Mouse (Mus musculus): ENCODE measurements around the gene Coro7.

Coro7 gene

DNA sequence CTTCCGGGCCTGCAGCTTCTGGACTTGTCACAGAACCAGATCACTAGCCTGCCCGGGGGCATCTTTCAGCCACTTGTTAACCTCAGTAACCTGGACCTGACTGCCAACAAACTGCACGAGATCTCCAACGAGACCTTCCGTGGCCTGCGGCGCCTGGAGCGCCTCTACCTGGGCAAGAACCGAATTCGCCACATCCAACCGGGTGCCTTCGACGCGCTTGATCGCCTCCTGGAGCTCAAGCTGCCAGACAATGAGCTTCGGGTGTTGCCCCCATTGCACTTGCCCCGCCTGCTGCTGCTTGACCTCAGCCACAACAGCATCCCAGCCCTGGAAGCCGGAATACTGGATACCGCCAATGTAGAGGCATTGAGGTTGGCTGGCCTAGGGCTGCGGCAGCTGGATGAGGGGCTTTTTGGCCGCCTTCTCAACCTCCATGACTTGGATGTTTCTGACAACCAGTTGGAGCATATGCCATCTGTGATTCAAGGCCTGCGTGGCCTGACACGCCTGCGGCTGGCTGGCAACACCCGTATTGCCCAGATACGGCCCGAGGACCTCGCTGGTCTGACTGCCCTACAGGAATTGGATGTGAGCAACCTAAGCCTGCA lies 31.1 kb downstream of the Coro7 start:
- DNase-seq (ENCODE audit: low read depth, low spot score), result no peak

DNA sequence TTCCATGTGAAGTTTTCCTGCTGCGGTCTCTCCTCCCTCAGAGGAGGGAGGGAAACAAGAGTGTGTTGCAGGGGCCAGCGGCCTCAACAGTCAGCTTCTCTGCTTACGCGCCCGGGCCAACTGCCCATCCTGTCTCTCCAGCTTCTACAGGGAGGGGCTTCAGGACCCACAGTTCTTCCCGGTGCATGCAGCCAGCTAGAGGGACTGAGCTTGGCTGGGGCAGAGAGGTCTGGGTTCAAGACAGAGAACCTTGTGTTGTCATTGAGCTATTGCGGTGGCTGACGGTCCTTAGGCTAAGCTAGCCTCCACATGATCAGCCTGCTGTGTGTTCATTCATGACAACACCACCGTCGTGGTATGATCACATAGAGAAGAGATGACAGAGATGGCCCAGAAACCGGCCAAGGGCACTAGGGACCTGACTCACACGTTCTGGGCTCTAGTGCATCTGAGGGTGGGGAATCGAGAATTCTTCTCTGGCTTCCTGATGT lies 31.9 kb downstream of the Coro7 start:
- DNase-seq (ENCODE audit: low read depth, low spot score), result no peak

DNA sequence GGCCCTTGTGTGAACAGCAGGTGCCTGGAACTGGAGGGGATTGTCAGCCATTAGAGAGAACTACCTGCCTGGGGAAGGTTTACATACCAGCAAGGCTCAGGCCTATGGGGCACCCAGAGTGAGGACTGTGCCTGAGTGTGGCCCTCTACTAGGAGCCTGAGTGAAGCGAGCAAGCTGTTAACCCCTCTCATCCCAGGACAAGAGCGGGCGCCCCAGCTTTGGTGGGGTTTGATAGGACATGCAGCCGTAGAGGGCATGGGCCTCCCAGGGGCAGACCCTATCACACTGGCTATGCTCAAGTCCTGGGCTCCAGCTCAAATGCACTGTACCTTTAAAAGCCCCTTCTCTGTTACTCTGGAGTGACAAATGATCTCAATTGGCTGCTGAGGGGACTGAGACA lies 32.7 kb downstream of the Coro7 start:
- DNase-seq (ENCODE audit: low read depth, low spot score), result no peak

DNA sequence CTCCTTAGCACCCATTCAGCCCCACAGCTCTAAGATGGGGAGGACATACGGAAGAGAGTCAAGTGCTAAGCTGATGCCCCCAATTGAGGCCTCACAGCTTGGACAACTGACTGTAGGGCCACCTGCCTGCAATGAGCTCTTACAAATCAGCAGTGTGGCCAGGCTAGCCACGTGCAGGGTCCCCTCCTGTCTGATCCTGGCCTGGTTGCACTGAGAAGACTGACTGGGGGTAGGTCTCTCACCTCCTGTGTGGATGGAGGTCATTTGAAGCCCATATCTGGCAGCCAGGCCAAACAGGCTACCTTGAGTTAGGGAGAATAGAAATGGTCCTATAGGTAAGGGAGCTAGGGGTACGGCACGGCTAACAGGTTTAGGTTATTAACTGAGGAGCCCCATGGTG lies 33.7 kb downstream of the Coro7 start:
- no peak for DNase-seq (ENCODE audit: low read depth, low spot score)

DNA sequence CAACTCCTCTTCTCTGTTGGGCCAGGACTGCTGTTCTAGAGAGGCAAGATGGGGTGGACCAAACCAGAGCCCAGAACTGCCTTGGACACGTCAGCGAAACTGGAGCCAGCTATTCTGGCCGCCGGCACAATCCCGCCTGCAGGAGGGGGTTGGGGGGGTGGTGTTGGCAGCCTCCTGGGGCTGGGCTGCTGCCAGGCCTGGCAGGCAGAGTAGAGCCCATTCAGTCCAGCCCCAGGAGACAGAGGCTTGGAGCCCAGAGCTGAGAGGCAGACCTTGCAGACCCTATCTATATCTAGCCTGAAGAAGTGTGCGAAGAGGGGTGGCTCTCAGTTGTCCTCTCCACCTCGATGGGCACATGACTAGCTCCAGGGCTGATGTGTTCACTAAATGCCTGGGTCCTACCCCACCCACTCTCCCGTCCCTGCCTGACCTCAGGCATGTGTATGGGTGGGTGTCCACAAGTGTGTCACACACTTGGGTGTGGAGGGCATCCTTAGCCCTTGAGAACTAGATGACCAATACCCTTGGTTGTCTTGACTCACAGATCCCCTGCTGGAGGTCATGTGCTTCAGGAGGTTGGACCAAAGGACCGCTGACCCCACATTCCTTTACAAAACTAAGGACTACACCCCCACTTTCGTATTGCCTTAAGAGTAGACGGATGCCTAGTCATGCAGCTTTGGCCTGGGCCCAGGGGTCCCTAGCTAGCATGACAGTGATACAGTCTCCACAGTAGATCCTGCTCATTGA lies 35.7 kb downstream of the Coro7 start:
- no peak for DNase-seq (ENCODE audit: low read depth, low spot score)

DNA sequence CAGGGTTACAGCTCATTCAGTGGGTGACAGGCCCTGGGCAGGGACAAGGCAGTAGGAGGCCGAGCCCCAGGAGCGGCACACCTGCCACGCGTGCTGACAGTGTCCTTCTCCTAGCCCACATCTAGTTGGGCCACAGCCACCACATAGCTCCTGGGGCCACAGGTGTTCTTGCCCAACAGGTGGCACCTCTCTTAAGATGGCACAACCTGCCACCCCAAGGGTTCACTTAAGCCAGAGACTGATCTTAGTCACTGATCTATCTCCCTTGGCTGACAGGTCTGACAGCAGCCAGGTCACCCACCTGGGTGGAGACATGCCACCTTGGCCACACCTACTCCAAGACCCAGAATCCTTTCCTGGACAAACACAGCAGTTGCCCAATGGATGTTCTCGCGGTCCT lies 36.6 kb downstream of the Coro7 start:
- DNase-seq (ENCODE audit: low read depth, low spot score), result no peak

DNA sequence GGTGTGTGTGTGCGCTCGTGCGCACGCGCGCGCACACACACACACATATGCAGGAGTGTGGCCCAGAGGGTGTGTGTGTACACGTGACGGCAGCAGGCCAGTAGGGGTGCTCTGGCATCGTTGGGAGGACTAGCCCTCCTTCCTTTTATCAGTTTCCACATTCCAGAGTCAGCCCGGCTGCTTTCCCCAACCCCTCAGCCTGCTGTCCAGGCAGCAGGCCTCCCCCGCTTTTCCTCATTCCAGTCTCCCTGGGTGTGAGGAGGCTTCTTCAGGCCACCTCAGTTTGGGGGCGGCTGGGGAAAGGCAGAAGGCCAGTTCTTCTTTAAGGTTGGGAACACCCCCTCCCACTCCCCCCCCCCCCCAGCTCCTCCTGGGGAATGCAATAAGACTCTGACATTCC lies 37.4 kb downstream of the Coro7 start:
- DNase-seq (ENCODE audit: low read depth, low spot score), result no peak

DNA sequence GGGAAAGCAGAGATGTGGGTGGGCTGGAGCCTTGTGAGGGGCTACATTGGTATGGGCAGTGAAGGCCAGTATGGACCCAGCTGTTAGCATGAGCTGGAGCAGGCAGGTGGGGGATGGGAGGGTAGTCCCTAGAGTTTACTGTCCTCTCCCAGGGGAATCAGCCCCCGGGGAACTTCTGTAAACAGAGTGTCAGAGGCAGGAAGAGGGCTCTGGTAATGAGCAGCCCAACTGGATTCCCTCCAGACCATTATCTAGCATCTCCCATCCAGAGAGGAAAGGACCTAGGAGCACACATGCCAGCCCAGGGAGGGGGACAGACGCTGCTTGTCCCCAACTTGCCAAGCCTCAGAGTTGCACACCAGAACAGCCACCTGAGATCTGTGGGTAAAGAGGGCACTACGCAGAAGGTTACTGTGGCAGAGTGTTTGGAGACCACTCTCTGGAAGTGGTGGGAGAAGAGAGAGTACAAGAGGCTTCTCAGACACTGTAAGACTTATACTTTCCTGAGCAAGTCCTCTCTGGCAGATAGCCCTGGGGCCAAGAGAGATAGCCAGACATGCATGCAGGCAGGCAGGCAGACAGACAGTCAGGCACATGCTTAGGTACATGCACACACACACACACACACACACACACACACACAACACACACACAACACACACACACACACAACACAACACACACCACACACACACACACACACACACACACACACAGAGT lies 38.3 kb downstream of the Coro7 start:
- DNase-seq (ENCODE audit: low read depth, low spot score), result no peak

DNA sequence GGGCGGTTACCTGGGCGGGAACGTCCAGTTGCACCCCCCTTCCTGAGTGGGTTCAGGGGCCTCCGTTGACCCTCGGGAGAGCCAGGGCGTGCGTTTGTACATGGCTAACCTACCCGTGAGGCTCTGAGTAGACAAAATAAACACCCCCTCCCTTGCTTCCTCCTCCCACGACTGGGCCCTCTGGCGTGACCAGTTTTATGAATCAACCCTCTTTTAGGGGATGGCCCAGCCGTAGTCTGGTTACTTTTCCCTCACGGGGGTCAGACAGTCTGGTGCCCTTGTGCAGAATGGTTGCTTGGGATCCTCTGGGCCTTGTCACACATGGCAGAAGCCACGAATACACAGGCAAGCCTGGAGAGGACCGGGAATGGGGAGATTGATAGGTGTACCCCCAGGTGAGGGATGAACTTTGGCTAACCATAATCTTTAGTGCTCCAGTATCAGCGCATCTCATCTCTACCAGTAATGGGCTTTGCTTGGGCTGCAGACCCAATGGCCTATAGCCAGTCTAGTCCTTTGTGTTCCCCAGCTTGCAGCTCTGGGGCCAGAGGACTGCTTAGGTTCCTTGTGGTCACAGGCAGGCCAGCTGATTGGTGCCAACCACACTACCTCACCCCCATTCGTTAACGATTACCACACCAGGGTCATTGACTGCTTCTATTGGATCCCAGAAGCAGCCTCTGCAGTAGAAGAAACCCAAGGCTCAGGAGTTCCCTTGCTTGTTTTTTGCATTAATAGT lies 39.1 kb downstream of the Coro7 start:
- DNase-seq (ENCODE audit: low read depth, low spot score), result no peak

DNA sequence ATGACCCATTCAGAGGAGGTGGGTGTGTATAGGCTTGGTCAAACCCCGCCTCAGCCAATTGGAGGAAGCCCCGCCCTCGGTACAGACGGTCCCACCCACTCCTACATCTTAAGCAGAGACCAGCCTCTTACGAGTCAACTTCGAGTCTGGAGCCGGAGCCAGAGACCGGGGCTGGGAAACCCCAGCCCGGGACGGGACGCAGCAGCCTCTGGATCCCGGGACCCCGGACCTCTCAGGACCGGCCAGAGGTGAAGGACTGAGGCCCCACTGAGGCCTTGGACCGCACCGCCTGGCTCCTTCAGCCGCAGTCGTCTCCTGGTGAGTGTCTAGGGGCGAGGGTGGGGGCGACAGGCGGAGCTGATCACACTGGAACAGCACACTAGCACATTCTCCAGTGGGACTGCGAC lies 39.7 kb downstream of the Coro7 start, which contains the start of the genes Vasn and Dnaja3:
Vasn (plus strand) TSS at position 111 of the 407 bp plus-strand sequence.
Dnaja3 (plus strand) TSS at position 159 of the 407 bp plus-strand sequence.
- peak; percentile 37 for DNase-seq (ENCODE audit: low read depth, low spot score)

DNA sequence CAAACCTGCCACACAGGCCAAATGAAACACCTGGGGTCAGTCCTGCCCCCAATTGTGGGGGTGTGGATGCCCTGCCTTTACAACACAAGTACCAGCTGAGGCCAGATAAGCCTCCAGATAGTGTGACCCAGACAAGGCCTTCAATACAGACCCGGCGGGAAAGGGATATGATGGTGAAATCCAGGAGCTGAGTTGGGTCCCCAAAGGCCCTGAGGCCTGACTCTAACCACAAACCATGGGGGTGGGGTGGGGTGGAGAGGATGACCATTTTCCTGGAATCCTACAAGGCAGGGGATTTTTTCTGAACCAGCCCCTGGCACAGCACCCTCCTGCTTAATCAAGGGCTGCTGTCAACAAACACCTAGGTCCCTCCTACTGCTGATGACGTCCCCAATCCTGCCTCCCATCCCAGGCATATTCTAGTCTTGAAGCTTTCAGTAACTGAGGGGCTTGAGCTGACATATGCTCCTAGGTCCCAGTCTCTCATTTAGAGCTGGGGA lies 40.6 kb downstream of the Coro7 start:
- no peak for DNase-seq (ENCODE audit: low read depth, low spot score)

DNA sequence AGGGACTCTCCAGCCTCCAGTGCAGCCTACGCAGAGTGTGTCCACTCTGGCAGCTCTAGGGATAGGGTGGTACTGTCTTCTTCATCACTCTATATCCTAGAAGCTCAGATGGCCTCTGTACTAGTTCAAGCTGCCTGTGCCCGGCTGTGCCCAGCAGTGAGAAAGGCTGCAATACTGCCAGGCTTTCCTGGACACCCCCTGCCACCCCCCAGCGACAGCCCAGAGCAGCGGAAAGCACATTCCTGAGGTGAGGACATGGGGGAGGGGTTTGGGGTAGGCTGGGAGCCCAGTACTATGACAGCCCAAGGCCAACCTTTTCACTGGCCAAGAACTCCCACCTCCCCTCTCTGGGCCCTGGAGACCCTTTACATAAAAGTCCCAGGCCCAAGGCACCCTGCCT lies 43.8 kb downstream of the Coro7 start:
- no peak for DNase-seq (ENCODE audit: low read depth, low spot score)

DNA sequence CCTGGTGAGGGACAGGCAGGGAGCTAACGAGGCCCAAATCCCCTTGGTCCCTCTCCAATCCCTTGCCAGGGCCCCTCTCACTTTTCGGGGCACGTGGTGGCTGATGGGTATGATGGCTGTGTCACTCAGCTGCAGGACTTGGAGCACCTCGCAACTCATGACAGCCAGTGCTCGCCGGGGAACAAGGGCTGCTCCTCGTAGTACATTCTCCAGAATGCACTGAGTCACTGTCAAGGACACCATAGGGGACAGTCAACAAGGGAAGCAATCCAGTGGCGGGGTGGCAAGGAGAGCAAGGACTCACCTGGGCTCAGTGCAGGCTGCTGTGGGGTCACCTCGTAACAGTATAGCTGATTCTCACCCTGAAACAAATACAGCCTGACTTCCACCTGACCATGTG lies 44.9 kb downstream of the Coro7 start:
- no peak for DNase-seq (ENCODE audit: low read depth, low spot score)

DNA sequence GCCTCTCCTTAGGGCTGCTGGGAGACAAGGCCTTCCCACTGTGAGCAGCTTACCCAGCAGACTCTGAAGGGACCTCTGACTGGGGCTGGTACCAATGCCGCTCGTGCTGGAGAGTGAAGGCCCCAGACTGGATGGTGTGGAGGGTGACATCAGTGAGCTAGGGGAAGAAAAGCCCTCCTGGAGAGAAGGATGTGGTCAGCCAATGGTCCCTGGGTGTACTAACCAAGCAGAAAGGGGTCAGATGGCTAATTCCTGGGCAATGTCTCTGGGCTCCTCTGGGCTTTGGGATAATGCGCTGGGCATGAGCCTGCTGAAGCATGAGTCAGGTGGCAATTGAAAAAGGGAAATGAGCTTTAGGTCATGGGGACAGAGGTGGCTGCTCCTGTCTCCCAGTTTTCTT lies 45.9 kb downstream of the Coro7 start:
- no peak for DNase-seq (ENCODE audit: low read depth, low spot score)

DNA sequence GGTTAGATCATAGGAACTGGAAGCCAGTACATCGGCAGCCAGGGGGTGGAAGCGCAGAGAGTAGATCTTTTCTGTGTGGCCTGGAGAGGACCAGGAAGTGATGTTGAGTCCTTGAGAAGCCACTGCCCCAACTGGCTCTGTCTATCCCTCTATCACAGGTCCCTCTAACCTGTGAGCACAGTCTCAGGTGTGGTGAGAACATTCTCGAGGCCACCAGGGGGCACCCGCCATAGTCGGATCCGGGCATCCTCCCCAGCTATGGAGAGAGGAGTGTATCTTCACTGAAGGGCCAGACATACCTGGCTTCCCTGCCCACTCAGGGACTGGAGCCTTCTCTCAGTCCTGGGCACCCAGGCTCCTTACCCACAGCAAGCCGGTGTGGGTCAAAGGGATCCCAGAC lies 47.5 kb downstream of the Coro7 start:
- DNase-seq (ENCODE audit: low read depth, low spot score), result peak; percentile 35

DNA sequence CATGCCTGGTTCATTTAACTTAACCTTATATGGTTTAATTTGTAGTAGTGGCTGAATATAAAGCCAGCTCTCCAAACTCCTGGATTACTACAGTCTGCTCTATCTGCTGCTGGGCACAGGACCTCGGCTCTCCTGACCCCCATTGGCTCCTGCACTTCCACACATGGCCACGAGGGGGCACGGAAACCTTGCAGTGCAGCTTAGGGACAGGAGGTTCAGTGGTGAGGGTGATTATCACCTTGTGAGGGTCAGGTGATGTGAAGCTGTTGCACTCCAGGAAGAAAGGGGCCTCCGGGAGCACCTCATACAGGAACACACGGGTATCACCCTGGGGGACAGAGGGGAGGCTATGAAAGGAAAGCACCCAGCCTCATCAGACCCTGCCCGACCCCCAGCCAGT lies 49.6 kb downstream of the Coro7 start:
- DNase-seq (ENCODE audit: low read depth, low spot score), result peak; percentile 87

DNA sequence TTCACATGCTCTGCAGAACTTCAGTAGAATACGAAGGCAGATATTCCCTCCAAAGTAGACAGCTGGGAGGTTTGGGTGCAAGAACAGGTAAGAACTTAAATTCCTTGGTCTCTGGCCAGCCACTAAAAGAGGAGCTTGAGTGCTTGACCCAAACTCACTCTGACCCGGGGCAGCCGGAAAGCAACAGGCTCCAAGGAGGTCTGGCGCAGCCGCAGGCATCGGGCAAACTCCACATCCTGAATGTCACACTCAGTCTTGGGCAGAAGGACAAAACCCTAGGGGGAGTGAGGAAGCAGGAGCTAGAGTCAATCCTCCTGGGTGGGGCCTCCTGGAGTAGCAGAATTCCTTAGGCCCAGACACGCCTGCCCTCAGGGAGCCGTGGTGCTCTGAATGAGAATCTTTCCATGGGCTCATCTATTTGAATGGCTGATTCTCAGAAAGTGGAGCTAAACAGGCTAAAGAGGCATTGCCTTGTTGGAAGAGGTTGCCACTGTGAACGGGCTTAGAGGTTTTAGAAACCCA lies 50.6 kb downstream of the Coro7 start:
- no peak for DNase-seq (ENCODE audit: low read depth, low spot score)

DNA sequence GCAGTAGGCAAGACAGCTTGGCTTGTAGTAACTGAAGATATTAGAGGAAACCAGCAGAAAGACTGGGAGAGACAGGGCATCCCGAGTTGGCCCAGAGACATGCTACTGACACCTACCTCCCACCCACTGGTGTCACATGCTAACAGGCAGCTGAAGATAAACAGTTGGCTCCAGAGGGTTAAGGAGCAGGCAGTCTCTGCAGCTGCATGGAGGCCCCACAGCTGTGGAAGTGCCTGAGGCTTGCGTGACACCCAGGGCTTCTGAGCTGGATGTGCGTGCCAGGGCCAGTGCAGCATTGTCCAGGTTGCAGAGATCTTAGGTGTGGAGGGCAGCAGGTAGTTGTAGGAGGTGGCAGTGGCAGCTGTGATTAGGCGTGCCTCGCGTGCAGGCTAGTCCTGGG lies 52.5 kb downstream of the Coro7 start:
- no peak for DNase-seq (ENCODE audit: low read depth, low spot score)

DNA sequence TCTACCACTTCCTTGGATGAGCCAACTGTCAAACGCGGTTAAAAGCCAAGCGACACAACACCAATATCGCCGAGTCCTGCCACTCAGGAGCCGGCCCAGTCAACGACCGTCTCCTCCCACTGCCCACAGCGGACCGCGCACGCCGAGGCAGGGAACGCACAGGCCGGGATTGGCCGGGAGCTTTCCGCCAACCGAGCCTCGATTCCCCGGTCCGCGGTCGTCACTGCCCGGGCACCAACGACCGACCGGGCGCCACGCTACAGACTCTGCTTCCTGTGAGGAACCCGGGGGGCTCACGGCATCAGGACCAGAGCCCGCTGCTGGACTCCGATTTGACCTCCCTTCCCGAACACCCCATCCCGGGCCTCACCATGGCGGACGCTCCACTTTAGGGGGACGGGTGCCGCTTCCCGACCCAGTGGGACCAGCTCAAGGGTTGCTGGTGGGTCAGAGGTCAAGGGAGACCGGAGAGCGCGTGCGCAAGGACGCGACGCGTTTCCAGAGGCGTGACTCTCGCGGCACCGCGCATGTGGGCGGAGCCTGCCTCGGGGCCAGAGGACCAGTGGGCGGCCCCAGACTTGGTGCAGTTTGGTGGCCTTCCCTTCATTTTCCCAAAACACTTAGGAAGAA lies 55.0 kb downstream of the Coro7 start, which contains the start of gene Pam16:
Pam16 (minus strand) TSS at position 508 of the 630 bp plus-strand sequence.
- DNase-seq (ENCODE audit: low read depth, low spot score), result peak; percentile 93

DNA sequence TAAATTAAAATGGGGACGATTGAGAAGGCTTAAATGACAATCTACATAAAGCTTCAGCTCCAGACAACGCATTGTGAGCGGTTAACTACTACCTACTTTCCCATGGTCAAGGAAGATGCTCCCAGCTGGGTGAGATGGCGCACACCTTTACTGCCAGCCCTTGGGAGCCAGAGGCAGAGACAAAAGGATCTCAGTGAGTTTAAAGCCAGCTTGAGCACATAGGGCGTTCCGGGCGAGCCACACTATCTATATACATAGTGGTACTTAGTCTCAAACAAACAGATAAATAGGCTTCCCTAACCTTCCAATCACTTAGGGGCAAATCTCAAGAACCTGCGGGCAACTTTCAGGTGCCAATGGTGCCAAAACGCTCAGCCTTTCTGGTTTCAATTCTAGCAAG lies 55.5 kb downstream of the Coro7 start:
- no peak for DNase-seq (ENCODE audit: low read depth, low spot score)

DNA sequence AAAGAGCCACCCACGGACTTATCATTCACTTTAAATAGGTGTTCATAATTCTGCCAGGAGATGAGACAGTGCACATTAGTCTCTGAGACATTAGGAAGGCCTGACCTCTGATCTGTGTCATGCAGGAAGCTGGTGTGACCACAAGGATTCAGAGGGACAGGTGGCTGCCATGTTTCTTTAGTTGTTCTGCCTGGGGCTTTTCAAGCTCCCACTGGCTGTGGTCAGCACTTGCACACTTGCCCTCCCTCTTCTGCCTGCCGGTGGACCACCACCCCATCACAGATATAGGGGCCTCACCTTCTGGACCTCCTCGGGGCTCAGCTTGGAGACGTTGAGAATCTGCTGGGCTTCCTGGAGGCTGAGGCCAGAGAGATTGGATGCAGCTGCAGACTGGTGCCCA lies 62.7 kb downstream of the Coro7 start:
- DNase-seq (ENCODE audit: low read depth, low spot score), result no peak

All from CD4-positive, CD25-positive, alpha-beta regulatory T cell, adult 2 months (primary cell).